Mouse (Mus musculus): ENCODE data around the gene Ifnar2. TPM values are rescaled to one million over a fixed set of nuclear protein-coding genes. Genes with fewer than 3 reads are reported as not detected.

Gene Ifnar2
- polyA plus RNA-seq, 1 experiment from 2014 or later = 39.5 TPM

GRCm38 (mm10) chr16:91452363-91452896 lies 79.8 kb downstream of the Ifnar2 start:
- no peak for ATAC-seq (ENCODE audit: low FRiP score, low read depth)
- 76% methylated on average over 6 of the region's 6 CpGs for WGBS
- Histone ChIP-seq H3K9ac (no peak overlapping the region), H3K27me3 (no peaks in the 10 kb centered on the region), H3K36me3 (no peaks in the 10 kb centered on the region), H3K4me2 (no peak overlapping the region), H3K4me1 (replicated peaks) (no peaks in the 10 kb centered on the region), H3K4me3 (no peak overlapping the region), H3K9me3 (no peaks in the 10 kb centered on the region), H3K27ac (replicated peaks) (no peak overlapping the region)

Other genes starting within 250 kb of the Ifnar2 start
- 15.6 and 16.2 TPM in 2 replicates for gene Olig2, start 147.3 kb upstream of the Ifnar2 start, polyA plus RNA-seq (2015; fragmentation: Nextera tagmentation; extraction: Ambion mirVana)
- gene Olig1, start 103.0 kb upstream of the Ifnar2 start, polyA plus RNA-seq (2015; fragmentation: Nextera tagmentation; extraction: Ambion mirVana) = 121 and 136 TPM in 2 replicates
- not detected in 2 replicates for gene Gm21970, start 18.9 kb downstream of the Ifnar2 start, polyA plus RNA-seq (2015; fragmentation: Nextera tagmentation; extraction: Ambion mirVana)
- gene Il10rb, start 33.4 kb downstream of the Ifnar2 start, polyA plus RNA-seq (2015; fragmentation: Nextera tagmentation; extraction: Ambion mirVana) = 12.2 and 16.4 TPM in 2 replicates
- 48.3 and 51.4 TPM in 2 replicates for gene Ifnar1, start 112.5 kb downstream of the Ifnar2 start, polyA plus RNA-seq (2015; fragmentation: Nextera tagmentation; extraction: Ambion mirVana)
- 105 and 106 TPM in 2 replicates for gene Ifngr2, start 174.3 kb downstream of the Ifnar2 start, polyA plus RNA-seq (2015; fragmentation: Nextera tagmentation; extraction: Ambion mirVana)
- 99.3 and 105 TPM in 2 replicates for gene Tmem50b, start 225.0 kb downstream of the Ifnar2 start, polyA plus RNA-seq (2015; fragmentation: Nextera tagmentation; extraction: Ambion mirVana)
- 5.6 and 5.8 TPM in 2 replicates for gene Dnajc28, start 246.2 kb downstream of the Ifnar2 start, polyA plus RNA-seq (2015; fragmentation: Nextera tagmentation; extraction: Ambion mirVana)

Measured in hindbrain, embryonic 15.5 days (tissue).